Mouse (Mus musculus): ENCODE measurements around the gene Acvr1. TPM values are rescaled to one million over a fixed set of nuclear protein-coding genes. Genes with fewer than 3 reads are reported as not detected.

The Acvr1 gene
- polyA plus RNA-seq, 1 experiment from 2014 or later, result 3.5 TPM

DNA sequence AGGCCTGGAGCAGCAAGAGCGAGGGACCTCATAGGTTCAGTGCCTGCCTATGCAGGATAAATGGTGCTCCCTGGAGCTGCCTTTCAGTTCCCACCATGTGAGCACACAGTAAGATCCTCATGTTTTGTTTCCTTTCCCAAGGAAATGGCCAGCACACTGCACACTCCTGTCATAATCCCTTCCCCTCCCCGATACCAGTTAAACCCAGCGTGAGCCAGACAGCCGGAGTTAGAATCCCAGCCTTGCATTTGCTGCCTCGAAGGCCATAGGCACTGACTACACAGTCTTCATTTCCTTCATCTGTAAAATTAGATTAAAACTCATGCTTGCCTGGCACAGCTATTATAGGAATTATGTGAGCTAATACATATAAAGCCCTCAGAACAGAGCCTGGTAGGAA is 37.6 kb downstream of the Acvr1 start:
- 82% methylated on average over 5 of the region's 5 CpGs for WGBS
- no peak overlapping the region for H3K27ac ChIP-seq
- H3K9me3 ChIP-seq, result no peaks in the 10 kb centered on the region
- H3K4me3 ChIP-seq, result no peak overlapping the region
- no peaks in the 10 kb centered on the region for H3K36me3 ChIP-seq
- H3K4me1 ChIP-seq (replicated peaks), result peaks cover 55% of the 10 kb centered on the region
- H3K27me3 ChIP-seq (ENCODE audit: insufficient read depth, poor library complexity, severe bottlenecking), result no peaks in the 10 kb centered on the region
- DNase-seq (ENCODE audit: low spot score), result no peak

DNA sequence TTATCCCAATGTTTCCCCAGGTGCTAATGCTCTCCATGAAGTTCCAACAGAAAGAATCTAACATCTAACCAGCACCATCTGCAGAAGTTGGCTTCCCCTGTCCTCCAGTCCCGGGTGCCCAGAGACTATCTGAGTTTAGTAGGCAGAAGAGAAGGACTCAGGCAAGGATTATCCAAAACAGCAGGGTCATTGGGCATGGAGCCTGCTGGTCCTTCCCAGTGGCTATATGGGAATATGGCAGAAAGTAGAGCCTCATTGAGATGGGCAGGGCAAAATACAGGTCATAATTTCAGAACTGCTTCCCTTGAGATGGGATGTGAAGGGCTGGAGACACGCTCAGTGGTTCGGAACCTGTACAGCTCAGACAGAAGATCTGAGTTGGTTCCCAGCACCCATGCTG is 39.2 kb downstream of the Acvr1 start:
- Histone ChIP-seq H3K4me3 (no peak overlapping the region), H3K9me3 (no peaks in the 10 kb centered on the region), H3K27ac (no peak overlapping the region), H3K4me1 (replicated peaks) (peaks cover 40% of the 10 kb centered on the region), H3K36me3 (no peaks in the 10 kb centered on the region), H3K27me3 (ENCODE audit: insufficient read depth, poor library complexity, severe bottlenecking) (no peaks in the 10 kb centered on the region)
- DNase-seq (ENCODE audit: low spot score), result no peak
- WGBS, result 75% methylated on average over 3 of the region's 3 CpGs

DNA sequence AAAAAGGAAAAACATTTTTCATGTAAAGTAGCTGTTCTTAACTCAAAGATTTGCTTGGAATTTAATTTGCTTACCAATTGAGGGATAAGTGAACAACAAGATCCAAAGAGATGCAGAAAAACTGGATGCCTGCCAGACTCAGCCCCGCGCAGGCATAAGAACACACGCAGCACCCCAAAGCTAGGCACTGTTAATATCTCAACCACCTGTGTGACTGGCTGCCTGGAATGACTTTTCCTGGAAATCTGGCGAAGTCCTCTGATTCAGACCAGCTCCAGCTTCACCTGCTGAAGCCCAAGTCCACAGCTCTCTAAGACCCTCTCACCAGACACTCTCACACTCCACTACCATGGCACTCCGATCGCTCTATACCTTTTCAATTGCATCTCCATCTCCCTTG is 42.6 kb downstream of the Acvr1 start:
- H3K36me3 ChIP-seq, result no peaks in the 10 kb centered on the region
- H3K4me1 ChIP-seq (replicated peaks), result peaks cover 15% of the 10 kb centered on the region
- H3K27ac ChIP-seq, result no peak overlapping the region
- H3K4me3 ChIP-seq, result no peak overlapping the region
- 95% methylated on average over 6 of the region's 6 CpGs for WGBS
- H3K27me3 ChIP-seq (ENCODE audit: insufficient read depth, poor library complexity, severe bottlenecking), result no peaks in the 10 kb centered on the region
- no peak for DNase-seq (ENCODE audit: low spot score)
- no peaks in the 10 kb centered on the region for H3K9me3 ChIP-seq

DNA sequence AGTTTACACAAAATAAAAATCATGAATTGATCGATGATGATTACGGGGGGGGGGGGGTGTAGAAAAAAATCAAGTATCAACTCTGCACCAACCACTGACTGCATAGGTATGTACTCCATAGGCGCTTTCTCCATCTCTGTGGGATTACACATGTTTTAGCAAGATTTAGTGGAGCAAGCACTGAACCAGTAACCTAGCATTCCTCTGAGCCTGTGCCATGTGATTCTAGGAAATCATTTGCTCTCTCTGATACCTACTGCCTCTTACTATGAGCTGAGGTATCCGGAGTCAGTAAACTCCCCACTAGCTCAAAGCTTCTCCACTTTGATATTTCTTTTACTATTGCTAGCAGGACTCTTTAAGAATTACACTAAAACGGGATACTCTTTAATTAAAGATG is 43.1 kb downstream of the Acvr1 start:
- no peaks in the 10 kb centered on the region for H3K9me3 ChIP-seq
- H3K27me3 ChIP-seq (ENCODE audit: insufficient read depth, poor library complexity, severe bottlenecking), result no peaks in the 10 kb centered on the region
- H3K36me3 ChIP-seq, result no peaks in the 10 kb centered on the region
- no peak for DNase-seq (ENCODE audit: low spot score)
- H3K4me1 ChIP-seq (replicated peaks), result peaks cover 13% of the 10 kb centered on the region
- 91% methylated on average over 5 of the region's 5 CpGs for WGBS
- no peak overlapping the region for H3K27ac ChIP-seq
- no peak overlapping the region for H3K4me3 ChIP-seq

DNA sequence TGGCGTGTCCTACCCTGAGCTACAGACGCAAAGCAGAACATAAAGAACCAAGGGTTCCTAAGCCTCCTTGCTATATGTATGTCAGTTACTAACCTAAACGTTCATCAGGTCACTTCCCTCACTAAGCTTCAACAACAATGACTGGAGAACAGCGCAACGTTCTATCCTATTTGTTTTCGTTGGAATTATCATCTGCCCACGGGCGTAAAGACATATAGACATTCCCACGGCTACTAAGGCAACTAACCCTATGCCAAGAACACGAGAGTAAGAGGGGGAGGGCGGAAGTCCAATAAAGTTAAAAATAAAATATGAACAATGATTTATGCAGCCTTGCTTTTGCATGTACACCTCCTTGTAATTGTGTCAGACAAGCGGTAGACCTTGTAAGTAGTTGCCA is 43.9 kb downstream of the Acvr1 start:
- H3K27ac ChIP-seq, result no peak overlapping the region
- H3K27me3 ChIP-seq (ENCODE audit: insufficient read depth, poor library complexity, severe bottlenecking), result no peaks in the 10 kb centered on the region

DNA sequence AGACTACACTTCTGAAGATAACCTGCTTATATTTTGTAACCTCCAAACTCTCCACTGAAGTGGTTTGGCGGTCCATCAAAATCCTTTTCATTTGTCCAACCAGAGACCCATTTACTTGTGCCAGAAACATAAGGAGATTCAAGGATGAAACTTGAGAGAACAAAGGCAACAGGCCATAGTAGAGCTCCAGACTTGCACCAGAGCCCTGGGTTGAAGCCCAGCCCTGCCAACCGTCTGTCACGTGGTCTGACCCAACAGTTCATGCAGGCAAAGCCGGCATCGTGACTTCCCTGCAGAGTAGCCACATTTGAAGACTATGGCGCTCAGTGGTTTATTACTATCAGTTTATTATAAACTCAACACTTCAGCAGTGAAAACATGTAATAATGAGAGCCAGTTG is 45.3 kb downstream of the Acvr1 start:
- Histone ChIP-seq H3K27ac (no peak overlapping the region), H3K4me1 (replicated peaks) (peaks cover 12% of the 10 kb centered on the region), H3K36me3 (no peaks in the 10 kb centered on the region), H3K9me3 (no peaks in the 10 kb centered on the region), H3K27me3 (ENCODE audit: insufficient read depth, poor library complexity, severe bottlenecking) (no peaks in the 10 kb centered on the region), H3K4me3 (no peak overlapping the region)
- WGBS, result 90% methylated on average over 6 of the region's 6 CpGs
- DNase-seq (ENCODE audit: low spot score), result no peak

More for the DNA sequence above, 43.9 kb downstream of the Acvr1 start:
- H3K4me3 ChIP-seq, result no peak overlapping the region
- H3K36me3 ChIP-seq, result no peaks in the 10 kb centered on the region
- peaks cover 10% of the 10 kb centered on the region for H3K4me1 ChIP-seq (replicated peaks)
- DNase-seq (ENCODE audit: low spot score), result no peak
- no peaks in the 10 kb centered on the region for H3K9me3 ChIP-seq
- 87% methylated on average over 12 of the region's 12 CpGs for WGBS

DNA sequence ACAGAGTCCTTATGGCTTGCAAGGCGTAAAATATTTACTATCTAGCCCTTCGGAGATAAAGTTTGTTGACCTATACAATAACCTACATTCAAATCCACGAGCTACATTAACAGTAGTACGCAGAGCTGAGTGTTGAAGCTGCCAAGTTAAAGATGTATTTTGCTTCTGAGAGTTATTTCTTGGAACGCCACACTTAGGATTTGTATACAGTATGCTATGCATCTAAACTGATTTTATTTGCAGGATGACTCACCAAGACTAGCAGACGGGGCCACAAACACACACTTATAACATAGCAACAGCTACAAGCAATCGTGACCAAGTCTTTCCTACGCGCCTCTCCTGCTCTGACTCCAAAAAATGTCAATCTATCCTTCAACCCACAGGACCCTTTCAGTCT is 46.2 kb downstream of the Acvr1 start:
- no peaks in the 10 kb centered on the region for H3K9me3 ChIP-seq
- H3K27ac ChIP-seq, result no peak overlapping the region
- DNase-seq (ENCODE audit: low spot score), result no peak
- no peak overlapping the region for H3K4me3 ChIP-seq
- H3K4me1 ChIP-seq (replicated peaks), result peaks cover 21% of the 10 kb centered on the region
- no peaks in the 10 kb centered on the region for H3K27me3 ChIP-seq (ENCODE audit: insufficient read depth, poor library complexity, severe bottlenecking)
- WGBS, result 95% methylated on average over 9 of the region's 9 CpGs
- H3K36me3 ChIP-seq, result no peaks in the 10 kb centered on the region

DNA sequence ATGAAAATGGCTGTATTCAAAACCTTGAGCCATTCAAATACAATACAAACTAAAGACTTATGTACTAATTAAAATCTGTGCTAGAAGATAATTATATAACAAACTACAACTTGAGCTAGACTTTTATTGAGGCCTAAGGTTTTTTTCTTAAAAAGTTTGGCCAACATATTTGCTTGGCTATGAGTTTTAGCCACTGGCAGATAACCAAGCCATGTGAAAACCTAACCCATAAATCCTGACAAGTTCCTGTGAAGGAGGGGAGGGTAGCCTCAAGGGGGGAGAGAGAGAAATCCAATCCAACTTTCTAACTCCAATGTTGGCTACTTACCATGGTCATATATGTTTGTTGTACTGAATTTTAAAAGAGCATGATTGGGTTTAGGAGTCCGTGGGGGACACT is 48.4 kb downstream of the Acvr1 start:
- peaks cover 28% of the 10 kb centered on the region for H3K4me1 ChIP-seq (replicated peaks)
- 84% methylated on average over 1 of the region's 1 CpGs for WGBS
- H3K36me3 ChIP-seq, result 0 out of 2 replicates have a peak, but pooled peaks cover 3% of the 10 kb centered on the region
- no peak for DNase-seq (ENCODE audit: low spot score)
- H3K27ac ChIP-seq, result no peak overlapping the region
- no peaks in the 10 kb centered on the region for H3K9me3 ChIP-seq
- no peak overlapping the region for H3K4me3 ChIP-seq
- no peaks in the 10 kb centered on the region for H3K27me3 ChIP-seq (ENCODE audit: insufficient read depth, poor library complexity, severe bottlenecking)

DNA sequence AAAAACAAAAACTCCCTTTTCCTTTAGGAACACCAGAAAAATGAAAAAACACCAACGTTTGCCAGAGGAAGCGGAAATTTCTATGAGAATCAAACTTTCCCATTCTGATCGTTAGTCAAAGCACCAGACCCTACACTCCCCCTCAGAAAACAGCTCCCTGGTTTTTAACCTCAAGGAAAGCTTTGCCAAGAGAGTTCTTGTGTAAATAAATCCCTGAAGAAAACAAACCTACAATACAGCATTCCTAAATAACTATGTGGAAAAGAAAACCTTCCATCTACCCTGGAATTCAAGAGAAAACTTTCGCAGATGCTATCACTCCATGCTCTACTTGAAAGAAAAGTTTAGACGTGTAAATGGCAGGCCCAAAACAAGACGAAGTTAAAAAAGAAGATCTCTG is 50.0 kb downstream of the Acvr1 start:
- no peaks in the 10 kb centered on the region for H3K27me3 ChIP-seq (ENCODE audit: insufficient read depth, poor library complexity, severe bottlenecking)
- H3K4me1 ChIP-seq (replicated peaks), result peaks cover 22% of the 10 kb centered on the region
- H3K27ac ChIP-seq, result no peak overlapping the region
- no peak overlapping the region for H3K4me3 ChIP-seq
- H3K9me3 ChIP-seq, result no peaks in the 10 kb centered on the region
- H3K36me3 ChIP-seq, result peaks cover 4% of the 10 kb centered on the region; the same call in 1 of the 2 replicates
- no peak for DNase-seq (ENCODE audit: low spot score)
- 75% methylated on average over 6 of the region's 6 CpGs for WGBS

DNA sequence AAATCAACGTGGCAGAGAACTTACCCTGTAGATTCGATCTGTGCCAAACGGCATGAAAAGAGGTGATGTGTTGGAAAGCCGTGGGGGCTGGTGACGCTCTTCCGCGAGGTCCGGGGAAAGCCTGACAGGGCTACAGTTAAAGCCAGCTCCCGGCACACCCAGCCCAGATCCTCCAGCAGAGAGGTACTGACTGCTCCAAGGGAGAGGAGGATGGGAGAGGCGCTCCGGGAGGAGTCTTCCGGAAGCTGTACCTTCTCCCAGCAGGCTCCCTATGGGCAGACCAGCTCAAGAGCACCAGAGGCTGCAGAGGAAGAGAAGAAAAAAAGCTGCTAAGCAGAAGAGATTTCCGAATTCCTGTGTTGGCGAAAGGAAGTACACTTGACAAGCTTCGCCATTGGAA is 51.0 kb downstream of the Acvr1 start:
- no peak for DNase-seq (ENCODE audit: low spot score)
- peaks cover 22% of the 10 kb centered on the region for H3K4me1 ChIP-seq (replicated peaks)
- no peak overlapping the region for H3K27ac ChIP-seq
- H3K4me3 ChIP-seq, result no peak overlapping the region
- no peaks in the 10 kb centered on the region for H3K27me3 ChIP-seq (ENCODE audit: insufficient read depth, poor library complexity, severe bottlenecking)
- H3K9me3 ChIP-seq, result no peaks in the 10 kb centered on the region
- peaks cover 7% of the 10 kb centered on the region; the same call in 1 of the 2 replicates for H3K36me3 ChIP-seq
- 37% methylated on average over 15 of the region's 15 CpGs for WGBS

DNA sequence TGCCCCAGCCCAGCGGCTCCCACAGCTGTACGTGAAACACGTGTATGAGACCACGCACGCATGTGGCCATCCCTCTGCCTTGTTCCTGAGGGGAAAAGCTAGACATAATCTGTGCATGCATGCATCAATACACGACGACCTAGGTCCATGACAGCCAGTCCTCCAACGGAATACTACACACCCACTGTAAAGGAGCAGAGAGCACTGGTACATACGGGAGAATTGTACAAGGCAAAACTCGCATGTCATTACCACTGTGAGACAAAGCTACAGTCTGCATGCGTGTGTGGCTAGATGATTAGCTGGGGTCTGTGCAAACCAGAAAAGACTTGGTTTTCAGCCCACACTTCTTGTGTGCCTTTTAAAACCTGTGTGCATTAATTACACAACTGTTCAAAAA is 52.5 kb downstream of the Acvr1 start:
- DNase-seq (ENCODE audit: low spot score), result no peak
- Histone ChIP-seq H3K27me3 (ENCODE audit: insufficient read depth, poor library complexity, severe bottlenecking) (no peaks in the 10 kb centered on the region), H3K36me3 (peaks cover 7% of the 10 kb centered on the region; the same call in 1 of the 2 replicates), H3K4me3 (no peak overlapping the region), H3K9me3 (no peaks in the 10 kb centered on the region), H3K27ac (no peak overlapping the region), H3K4me1 (replicated peaks) (peaks cover 22% of the 10 kb centered on the region)
- whole genome bisulfite sequencing, result 93% methylated on average over 11 of the region's 11 CpGs

DNA sequence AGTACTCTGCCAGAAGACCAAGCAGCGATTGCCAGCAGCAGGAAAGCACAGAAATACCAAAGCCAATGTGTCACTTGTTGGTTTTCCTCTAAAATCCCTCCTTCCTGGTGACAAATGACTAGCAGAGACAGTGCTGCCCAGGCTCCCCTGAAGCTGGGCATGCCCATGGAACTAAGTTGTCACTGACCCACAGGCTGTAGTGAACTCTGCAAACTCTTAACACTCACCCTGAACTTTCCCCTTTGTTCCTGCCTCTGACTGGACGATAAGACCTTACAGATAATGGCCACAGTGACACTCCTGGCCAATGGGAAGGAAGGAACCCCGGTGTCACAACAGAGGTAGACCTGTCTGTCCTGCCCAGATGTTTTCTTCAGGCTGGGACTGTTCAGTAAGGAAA is 53.7 kb downstream of the Acvr1 start:
- Histone ChIP-seq H3K4me3 (no peak overlapping the region), H3K27me3 (ENCODE audit: insufficient read depth, poor library complexity, severe bottlenecking) (no peaks in the 10 kb centered on the region), H3K27ac (no peak overlapping the region), H3K36me3 (peaks cover 7% of the 10 kb centered on the region; the same call in 1 of the 2 replicates), H3K9me3 (no peaks in the 10 kb centered on the region), H3K4me1 (replicated peaks) (peaks cover 22% of the 10 kb centered on the region)
- DNase-seq (ENCODE audit: low spot score), result no peak
- WGBS, result 88% methylated on average over 3 of the region's 3 CpGs

DNA sequence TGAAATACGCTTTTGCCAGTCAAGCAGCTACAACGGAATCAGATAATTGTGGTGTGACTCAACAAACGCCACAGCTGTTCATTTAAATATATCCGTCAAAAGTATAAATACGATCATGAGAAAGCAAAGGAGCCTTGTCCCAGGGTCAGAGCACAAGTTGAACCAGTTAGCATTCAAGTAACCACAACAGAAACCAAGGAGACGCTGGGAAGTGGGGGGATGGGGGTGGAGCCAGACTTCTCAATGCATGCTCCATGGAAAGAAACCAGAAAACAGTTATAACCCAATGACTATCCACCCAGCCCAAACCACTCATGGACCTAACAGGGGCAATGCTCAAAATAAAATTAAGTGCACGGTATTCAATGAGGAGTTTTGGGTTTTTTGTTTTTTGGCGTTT is 56.8 kb downstream of the Acvr1 start:
- Histone ChIP-seq H3K9me3 (no peaks in the 10 kb centered on the region), H3K27me3 (ENCODE audit: insufficient read depth, poor library complexity, severe bottlenecking) (no peaks in the 10 kb centered on the region), H3K27ac (no peak overlapping the region), H3K4me3 (no peak overlapping the region), H3K4me1 (replicated peaks) (peaks cover 3% of the 10 kb centered on the region; the same call in 1 of the 2 replicates), H3K36me3 (peaks cover 7% of the 10 kb centered on the region; the same call in 1 of the 2 replicates)
- DNase-seq (ENCODE audit: low spot score), result no peak
- 79% methylated on average over 8 of the region's 8 CpGs for WGBS

Data from hindbrain, embryonic 10.5 days (tissue).